Mouse (Mus musculus) lung, adult 2 months (tissue): ENCODE results near the gene Wfdc1.

Experiments used
- CTCF ChIP-seq: fragments of 200-500 bp; IDR thresholded peaks from 2 replicates; pipeline ENCODE4 v1.5.1; 2011; ENCODE audit warnings: mild to moderate bottlenecking, low read length, control low read depth; ENCODE audit not compliant: insufficient read depth
- POLR2A ChIP-seq: fragments of 200-500 bp; IDR thresholded peaks from 2 replicates; pipeline ENCODE4 v1.6.1; 2011; ENCODE audit warnings: low read depth, mild to moderate bottlenecking, control low read depth, low read length, borderline replicate concordance; ENCODE audit errors: extremely low read depth

GRCm38 (mm10) chr8:119719011-119719501, 52.9 kb downstream of the Wfdc1 start:
- TF ChIP-seq CTCF (no peak), POLR2A (no peak)
